Mouse (Mus musculus): ENCODE data around the gene Dcp1a. TPM values are rescaled to one million over a fixed set of nuclear protein-coding genes. Genes with fewer than 3 reads are reported as not detected.

Gene Dcp1a
- 33.2 and 39.0 TPM in 2 replicates for polyA plus RNA-seq (2012)

DNA sequence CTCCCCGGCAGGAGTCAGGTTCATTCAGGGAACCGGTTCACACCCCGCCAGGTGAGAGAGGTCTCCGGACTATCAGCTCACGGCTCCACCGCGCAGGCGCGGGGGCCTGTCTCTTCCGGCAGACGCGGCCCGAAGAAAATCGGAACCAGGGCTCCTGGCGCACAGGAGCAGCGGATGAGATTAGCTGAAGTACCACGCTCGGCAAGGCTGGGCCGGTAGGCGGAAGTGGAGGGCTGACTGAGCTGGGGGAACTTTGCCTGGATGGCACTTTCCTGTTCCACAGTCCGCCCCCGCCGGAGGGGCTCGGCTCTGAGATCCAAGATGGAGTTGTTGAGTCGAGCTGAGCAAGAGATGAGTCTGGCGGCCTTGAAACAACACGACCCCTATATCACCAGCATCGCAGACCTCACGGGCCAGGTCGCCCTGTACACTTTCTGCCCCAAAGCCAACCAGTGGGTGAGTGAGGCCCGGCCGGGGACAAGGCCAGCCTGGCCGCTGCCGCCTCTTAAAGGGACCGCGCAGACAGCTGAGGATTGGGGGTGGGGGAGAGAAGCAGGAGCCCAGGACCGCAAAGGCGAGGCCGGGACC lies at the start of gene Dcp1a:
Gene Dcp1a (plus strand): TSS at position 175 of the 588 bp plus-strand sequence.

GRCm38 (mm10) chr14:30491342-30491741 lies 12.0 kb downstream of the Dcp1a start, which contains the start of gene Cacna1d:
Cacna1d (minus strand) TSS chr14:30491455.

DNA sequence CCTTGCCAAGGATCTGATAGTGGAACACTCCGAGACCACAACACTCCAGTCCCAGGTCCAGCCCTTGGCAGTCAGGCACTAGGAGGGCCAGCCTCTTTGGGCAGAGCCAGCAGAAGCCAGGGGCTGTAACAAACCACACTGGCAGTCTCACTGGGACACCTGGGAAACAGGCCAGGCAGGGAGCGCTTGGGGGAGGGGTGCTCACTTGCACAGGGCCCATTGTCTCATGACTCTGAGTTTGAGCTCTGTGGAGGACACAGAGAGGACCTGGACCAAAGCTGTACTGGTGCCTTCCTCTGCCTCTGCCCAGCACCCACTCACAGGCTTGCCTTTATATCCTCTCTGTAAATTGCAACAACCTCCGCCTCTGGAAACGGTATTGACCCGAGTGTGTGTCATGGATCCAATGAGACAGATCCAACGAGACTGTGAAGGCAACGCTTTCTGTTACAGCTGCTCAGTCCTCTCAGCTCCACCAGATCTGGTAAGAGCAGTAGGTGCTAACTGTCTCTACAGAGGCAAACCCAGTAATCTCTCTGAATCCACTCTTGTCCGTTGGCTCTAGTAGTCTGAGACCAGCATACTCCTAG lies 68.9 kb downstream of the Dcp1a start, which contains the start of gene Tkt:
Gene Tkt (plus strand): TSS at position 229 of the 590 bp plus-strand sequence.

Other genes with a start within 250 kb of the Dcp1a start
- 0.20 and 0.22 TPM in 2 replicates for gene Cacna1d, start 11.9 kb downstream of the Dcp1a start, polyA plus RNA-seq (2012)
- gene Tkt, start 68.8 kb downstream of the Dcp1a start, polyA plus RNA-seq (2012) = 1,125 and 1,247 TPM in 2 replicates
- 83.9 and 100 TPM in 2 replicates for gene Prkcd, start 146.7 kb downstream of the Dcp1a start, polyA plus RNA-seq (2012)
- 4.5 and 5.6 TPM in 2 replicates for gene Rft1, start 174.8 kb downstream of the Dcp1a start, polyA plus RNA-seq (2012)
- gene Sfmbt1, start 235.3 kb downstream of the Dcp1a start, polyA plus RNA-seq (2012) = 2.3 and 2.8 TPM in 2 replicates

Measured in megakaryocyte-erythroid progenitor cell, adult 5 weeks (primary cell).